Mouse (Mus musculus) layer of hippocampus, postnatal 14 days (tissue): ENCODE results near the gene Olfr764-ps1. TPM values are rescaled to one million over a fixed set of nuclear protein-coding genes. Genes with fewer than 3 reads are reported as not detected.
"Not testable (repeated sequence)": the region's sequence is repeated elsewhere in the genome, so short reads cannot be mapped to it uniquely, and the experiment has no call there.

ENCODE experiments used
- DNase-seq, 2 experiments: peaks; one replicate each; pipeline ENCODE4 v3.0.0; 2021 to 2022; ENCODE audit warnings: low spot score in 2 of 2, mixed read lengths in 1 of 2
- long read RNA-seq, 2 experiments: library from polyadenylated mRNA; stranded (forward); transcript quantifications; one replicate each; pipeline ENCODE4 v2.0.0; 2021
- total RNA-seq, 2 experiments: library from RNA; stranded (reverse); gene quantifications; 2 replicates each; pipeline ENCODE4 v1.2.3; 2021

Gene Olfr764-ps1
- total RNA-seq = not detected
- long read RNA-seq, experiment 1 = 0 reads
- long read RNA-seq, experiment 2 = 0 reads

DNA sequence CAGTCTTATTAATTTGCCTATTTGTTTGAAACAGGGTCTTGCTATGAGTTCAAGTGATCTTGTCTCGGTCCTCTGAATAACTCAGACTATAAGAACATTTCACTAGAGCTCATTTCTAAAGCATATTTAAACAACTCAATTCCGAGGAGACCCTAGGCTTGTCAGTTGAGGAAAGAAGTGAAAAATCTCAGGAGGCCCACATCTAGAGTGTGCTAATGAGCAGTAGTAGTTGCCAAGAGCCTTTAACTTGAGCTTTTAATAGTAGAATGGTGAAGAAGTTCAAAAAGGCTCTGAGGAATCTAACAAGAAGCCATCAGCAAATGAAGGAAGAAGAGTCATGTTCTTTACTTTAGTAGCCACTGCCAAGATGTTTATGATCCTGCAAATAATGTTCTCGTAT lies at the start of gene Olfr764-ps1:
Gene Olfr764-ps1, minus strand, starts transcription at position 101 of the 400 bp plus-strand sequence.
- no peak for DNase-seq

DNA sequence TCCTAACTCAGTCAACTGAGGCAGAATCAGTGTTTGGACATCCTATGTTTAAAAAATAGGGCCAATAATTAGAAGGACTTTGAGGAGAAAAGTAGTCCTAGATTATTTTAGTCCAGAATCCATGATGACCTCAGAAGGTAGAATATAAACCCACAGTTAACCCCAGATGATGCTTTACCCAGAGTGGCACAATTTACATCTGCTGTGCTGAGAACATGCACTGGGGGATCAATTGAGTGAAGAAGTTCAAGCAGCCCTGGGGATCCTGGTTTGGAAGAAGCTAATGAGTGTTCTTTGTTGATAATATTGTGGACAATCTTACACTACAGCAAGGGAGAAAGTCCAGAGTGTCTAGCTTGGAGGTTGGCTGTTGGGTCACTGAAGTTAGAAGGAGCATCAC lies 43.1 kb upstream of the Olfr764-ps1 start, which contains the start of gene Olfr767:
Gene Olfr767, minus strand, starts transcription at position 101 of the 400 bp plus-strand sequence.
- DNase-seq = not testable (repeated sequence)

DNA sequence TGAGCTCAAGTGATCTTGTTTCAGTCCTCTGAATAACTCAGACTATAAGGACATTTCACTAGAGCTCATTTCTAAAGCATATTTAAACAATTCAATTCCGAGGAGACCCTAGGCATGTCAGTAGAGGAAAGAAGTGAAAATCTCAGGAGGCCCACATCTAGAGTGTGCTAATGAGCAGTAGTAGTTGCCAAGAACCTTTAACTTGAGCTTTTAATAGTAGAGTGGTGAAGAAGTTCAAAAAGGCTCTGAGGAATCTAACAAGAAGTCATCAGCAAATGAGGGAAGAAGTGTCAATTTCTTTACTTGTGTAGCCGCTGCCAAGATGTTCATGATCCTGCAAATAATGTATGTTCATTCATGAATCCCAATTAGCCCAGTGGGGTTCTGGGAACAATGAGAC lies 29.2 kb upstream of the Olfr764-ps1 start, which contains the start of gene Olfr766-ps1:
Gene Olfr766-ps1, minus strand, starts transcription at position 101 of the 400 bp plus-strand sequence.
- DNase-seq = no peak

DNA sequence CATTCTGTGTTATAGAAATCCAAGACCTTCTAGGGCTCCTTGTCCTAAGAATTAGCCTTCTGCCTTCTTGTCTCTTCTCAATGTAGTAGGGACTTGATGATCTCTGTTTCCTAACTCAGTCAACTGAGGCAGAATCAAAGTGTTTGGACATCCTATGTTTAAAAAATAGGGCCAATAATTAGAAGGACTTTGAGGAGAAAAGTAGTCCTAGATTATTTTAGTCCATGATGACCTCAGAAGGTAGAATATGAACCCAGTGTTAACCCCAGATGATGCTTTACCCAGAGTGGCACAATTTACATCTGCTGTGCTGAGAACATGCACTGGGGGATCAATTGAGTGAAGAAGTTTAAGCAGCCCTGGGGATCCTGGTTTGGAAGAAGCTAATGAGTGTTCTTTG lies 10.2 kb upstream of the Olfr764-ps1 start, which contains the start of gene Olfr765:
Gene Olfr765, minus strand, starts transcription at position 101 of the 400 bp plus-strand sequence.
- not testable (repeated sequence) for DNase-seq

DNA sequence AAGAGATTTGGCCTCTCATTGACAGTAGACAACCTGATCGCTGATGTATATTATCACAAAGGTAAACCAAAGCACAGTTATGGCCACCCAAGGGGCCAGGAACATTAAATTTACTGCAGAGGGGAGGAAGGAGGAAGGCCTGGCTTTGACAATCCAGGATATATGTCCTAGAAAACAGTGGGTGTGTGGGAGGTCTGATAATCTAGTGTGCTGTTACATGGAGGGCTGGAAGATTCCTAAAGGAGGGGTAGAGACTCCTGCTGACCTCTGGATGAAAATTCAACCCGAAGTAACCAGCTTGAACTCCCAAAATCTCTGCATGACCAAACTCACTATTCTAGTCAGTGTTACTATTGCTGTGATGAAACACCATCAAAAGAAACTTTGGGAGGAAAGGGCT lies 11.4 kb downstream of the Olfr764-ps1 start:
- DNase-seq = no peak

DNA sequence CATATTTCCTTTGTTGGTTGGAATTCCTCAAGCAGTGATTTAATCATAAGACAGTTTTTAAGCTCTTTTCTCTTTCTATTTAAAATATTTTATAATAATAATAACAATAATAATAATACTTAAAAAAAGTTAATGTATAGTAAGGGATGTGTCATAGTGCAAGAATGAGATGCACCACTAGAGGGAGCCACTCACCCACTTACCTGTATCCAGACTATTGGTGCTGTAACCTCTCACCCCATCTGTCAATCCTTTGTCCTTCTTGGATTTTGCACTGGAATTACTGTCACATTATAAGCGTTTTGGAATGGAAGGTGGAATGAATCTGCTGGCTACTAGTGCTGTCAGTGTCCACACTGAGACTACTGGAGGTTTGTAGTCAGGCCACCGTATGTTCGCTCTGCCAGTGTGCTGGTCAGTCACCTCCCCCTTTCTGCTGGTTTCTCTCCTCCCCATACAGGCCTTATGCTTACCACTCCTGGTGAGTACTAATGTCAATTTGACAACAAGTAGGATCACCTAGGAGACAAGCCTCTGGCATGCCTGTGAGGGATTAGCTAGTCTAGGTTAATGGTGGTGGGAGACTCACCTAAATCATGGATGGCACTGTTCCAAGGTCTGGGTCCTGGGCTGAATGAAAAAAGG lies 13.6 kb downstream of the Olfr764-ps1 start:
- peak; percentile 17 to 34 for DNase-seq

DNA sequence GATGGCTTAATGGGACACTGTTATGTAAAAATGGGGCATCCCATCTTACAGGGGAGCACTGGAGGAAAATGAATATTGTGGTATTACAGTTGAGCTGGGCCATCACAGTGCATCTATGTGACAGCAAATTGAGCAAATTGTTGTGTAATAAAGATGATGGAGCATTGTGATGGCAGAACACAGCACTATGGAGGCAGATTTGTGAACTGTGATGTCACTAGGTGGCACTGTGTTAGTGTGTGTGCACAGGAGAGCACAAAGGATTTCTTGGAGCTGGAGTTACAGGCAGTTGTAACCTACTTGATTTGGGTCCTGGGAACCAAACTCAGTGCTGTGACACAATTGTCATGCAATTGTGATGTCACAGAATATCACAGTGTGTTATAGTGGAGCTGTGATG lies 16.4 kb downstream of the Olfr764-ps1 start:
- no peak for DNase-seq

DNA sequence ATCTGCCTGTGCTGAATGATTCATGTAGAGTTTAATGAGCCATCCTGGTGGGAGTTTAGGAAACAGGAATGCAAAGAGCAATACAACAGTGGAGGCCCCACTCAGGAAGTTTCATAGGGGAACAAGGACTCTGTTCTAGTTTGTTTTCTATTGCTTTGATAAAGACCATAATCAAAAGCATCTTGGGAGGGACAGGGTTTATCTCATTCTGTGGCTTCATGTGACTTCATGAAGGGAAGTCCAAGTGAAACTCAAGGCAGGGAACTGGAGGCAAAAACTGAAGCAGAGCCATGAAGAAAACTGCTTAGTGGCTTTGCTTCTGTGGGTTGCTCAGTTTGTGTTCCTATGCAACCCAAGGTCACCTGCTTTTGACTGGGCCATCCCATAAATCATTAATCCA lies 25.2 kb downstream of the Olfr764-ps1 start:
- DNase-seq = no peak

DNA sequence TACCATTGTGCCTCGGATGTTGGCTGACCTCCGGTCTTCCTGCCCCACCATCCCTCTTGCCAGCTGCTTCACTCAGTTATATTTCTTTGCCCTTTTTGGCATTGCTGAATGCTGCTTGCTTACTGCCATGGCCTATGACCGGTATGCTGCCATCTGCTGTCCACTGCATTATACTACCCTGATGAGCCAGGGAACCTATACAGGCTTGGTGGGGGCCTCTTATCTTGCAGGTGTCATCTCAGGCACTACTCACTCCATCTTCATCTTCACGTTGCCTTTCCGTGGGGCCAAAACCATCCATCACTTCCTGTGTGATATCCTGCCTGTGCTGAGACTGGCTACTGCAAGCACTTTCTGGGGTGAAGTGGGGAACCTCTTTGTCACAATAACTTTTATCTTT lies 28.2 kb downstream of the Olfr764-ps1 start:
- not testable (repeated sequence) for DNase-seq

DNA sequence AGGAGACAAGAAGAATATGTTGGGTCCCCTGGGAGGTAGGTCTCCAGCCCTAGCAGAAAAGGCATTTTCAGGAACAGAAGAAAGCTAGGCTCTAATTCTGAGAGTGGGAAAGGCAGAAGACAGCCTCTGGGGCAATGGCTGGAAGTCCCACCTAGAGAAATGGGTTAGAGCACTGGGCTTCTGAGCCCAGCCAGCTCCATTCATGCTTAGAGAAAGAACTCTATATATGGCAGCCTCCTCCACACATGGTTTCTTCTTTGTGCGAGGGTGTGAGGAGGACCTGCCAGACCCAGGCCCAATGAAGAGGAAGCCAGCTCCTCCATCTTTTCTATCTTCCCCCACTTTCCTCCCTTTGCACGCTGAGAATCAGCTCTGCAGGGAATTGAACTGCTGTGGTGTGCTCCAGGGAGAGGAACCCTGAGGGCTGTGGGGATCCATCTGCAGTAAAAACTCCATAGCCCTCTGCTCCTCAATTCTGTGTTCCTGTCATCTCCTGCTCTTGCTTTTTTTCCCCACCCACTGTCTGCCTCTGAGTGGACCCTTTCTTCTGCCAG lies 29.3 kb downstream of the Olfr764-ps1 start, which contains the start of gene Olfr763:
Gene Olfr763, plus strand, starts transcription at position 504 of the 554 bp plus-strand sequence.
- no peak for DNase-seq

DNA sequence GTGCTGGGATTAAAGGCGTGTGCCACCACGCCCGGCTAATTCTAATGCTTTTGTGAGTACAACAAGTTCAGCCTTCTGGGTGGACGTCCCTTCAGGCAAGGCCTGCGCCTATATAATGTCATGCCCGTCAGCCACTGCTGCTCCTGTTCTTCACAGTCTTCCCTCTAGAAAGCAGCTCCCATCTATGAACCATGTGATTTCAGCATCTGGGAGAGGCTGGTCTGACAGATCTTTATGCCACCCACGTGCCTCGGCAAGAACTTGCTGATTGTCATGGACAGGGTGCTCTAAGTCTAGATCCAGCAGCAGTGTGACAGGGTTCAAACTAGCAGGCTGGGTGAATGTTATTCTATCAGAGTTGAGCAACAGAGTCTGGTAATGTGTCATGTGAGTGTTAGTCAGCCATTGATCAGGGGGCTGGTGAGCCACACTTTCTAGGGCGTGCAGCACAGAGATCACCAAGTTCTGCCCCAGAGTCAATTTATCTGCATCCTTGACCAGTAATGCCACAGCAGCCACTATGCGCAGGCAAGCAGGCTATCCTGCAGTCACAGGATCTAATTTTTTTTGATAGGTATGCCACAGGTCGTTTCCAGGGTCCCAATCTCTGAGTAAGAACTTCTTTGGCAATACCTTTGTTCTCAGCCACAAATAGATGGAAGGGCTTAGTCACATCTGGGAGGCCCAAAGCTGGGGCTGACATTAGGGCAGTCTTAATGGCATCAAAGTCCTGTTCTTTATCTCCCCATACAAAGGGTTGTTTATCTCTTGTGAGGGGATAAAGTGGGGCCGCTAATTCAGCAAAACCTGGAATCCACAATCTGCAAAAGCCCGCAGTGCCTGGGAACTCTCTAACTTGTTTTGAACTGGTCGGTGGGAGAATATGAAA lies 35.4 kb downstream of the Olfr764-ps1 start:
- no peak for DNase-seq

DNA sequence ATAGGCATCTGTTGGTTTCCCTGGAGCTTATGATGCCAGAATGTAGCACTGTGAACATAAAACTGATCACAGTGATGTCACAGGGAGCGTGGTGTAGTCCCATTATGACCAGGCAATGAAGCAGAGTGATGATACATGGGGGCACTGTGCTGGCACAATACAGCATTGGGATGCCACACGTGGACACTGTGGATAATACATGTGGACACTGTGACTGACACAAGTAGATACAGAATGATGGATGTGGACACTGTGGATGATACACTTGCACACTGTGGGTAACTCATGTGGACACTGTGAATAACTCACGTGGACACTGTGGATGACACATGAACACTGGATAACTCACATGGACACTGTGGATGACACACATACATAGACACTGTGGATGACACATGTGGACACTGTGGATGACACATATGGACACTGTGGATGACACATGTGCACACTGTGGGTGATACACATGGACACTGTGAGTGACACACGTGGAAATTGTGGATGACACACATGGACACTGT lies 43.1 kb downstream of the Olfr764-ps1 start:
- no peak for DNase-seq

DNA sequence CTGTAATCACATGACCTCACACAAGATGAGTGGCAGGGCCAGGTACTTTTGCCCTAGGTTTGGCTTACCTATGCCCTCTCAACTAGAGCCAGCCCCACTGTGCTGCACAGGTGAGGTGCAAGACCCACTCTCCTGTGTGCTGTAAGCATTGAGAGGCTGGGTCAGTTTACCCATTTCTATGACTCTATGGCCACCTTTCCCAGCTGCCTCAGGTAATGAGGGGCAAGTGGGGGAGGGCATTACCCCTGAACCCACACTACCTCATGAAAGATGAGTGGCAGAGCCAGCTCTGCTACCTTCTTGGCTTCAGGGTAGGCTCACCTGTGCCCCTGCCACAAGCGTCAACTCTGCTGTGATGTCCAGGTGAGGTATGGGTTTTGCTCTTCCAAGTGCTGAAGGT lies 43.9 kb downstream of the Olfr764-ps1 start:
- no peak for DNase-seq

DNA sequence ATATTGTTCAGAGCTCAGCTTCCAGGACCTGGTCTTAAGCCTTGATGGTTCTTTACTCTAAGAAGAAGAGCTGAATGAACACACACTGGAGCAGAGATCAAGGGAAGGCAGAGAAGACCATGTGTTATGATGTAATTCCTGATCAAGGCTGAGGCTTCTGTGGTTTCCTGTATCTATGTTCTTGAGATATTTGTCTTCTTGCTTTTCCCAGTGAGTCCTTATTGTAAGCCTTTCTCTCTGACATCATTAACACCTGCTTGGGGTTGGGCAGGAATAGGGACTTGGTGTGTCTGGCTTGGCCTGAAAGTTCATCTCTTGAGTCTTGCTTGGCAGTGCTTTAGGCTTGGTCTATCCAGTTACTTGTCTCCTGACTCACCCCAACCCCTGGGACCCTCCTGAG lies 48.7 kb downstream of the Olfr764-ps1 start:
- no peak for DNase-seq

DNA sequence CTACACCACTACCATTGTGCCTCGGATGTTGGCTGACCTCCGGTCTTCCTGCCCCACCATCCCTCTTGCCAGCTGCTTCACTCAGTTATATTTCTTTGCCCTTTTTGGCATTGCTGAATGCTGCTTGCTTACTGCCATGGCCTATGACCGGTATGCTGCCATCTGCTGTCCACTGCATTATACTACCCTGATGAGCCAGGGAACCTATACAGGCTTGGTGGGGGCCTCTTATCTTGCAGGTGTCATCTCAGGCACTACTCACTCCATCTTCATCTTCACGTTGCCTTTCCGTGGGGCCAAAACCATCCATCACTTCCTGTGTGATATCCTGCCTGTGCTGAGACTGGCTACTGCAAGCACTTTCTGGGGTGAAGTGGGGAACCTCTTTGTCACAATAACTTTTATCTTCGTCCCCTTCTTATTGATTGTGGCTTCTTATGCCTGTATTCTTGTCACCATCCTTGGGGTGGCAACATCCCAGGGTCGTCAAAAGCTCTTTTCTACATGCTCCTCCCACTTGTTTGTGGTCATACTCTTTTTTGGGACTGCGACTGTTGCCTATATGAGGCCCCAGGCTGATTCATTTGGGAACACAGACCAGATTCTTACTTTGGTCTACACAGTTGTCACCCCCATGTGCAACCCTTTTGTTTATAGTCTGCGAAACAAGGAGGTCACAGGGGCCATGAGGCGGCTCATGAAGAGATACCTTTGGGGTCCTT lies 49.4 kb downstream of the Olfr764-ps1 start:
- DNase-seq = not testable (repeated sequence)

DNA sequence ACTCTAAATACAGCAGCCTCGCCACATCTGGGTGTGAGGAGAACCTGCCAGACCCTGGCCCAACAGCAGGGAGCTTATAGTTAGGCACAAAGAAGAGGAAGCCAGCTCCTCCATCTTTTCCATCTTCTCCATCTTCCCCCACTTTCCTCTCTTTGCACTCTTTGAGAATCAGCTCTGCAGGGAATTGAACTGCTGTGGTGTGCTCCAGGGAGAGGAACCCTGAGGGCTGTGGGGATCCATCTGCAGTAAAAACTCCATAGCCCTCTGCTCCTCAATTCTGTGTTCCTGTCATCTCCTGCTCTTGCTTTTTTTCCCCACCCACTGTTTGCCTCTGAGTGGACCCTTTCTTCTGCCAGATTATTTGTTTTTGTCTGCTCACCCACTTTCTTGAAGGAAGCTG lies 50.6 kb downstream of the Olfr764-ps1 start, which contains the start of gene Olfr9:
Gene Olfr9, plus strand, starts transcription at position 301 of the 400 bp plus-strand sequence.
- not testable (repeated sequence) for DNase-seq
